Mouse (Mus musculus): ENCODE measurements around the gene Tpra1. TPM values are rescaled to one million over a fixed set of nuclear protein-coding genes. Genes with fewer than 3 reads are reported as not detected.

Gene Tpra1
- total and polyA plus RNA-seq, 2 experiments from 2014 or later: 49.4 to 88.4 TPM

DNA sequence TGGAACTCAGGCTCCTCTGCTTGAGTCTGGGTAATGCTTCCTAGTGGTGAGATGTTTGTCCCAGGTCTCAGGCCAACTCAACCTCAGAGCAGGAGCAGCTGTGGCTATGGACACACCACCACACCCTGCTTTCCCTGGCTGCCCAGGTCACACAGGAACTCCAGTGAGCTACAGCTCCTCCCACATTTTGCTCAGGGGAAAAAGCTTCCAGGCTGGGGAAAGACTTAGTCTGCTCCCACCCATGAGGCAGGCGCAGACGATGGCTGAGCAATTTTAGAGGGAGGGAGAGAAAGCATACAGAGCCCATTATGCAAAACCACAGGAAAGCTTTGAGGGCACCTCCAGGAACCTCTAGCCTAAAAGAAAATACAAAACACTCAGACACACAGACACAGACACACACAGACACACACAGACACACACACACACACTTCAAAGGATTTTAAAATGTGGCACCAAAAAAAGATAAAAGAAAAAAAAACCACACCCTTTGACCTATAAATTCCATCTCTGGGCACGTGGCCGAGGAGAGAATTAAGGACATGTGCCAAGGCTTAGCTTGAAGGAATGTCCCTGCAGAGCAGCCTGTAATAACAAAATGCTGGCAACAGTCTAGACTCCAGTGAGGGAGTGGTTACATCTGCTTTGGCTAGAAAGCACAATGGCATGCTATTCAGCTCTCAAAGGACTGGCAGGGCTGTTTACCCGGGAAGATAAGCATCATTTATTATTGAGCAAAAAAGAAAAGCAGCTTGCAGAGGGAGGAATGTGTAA lies 22.6 kb downstream of the Tpra1 start:
- no peaks in the 10 kb centered on the region for H3K27me3 ChIP-seq (ENCODE audit: insufficient read depth, low read length)
- no peak overlapping the region for H3K9ac ChIP-seq (replicated peaks; ENCODE audit: low read length)
- H3K4me3 ChIP-seq (ENCODE audit: low read length): no peak overlapping the region
- no peaks in the 10 kb centered on the region for H3K9me3 ChIP-seq (ENCODE audit: low read length)
- H3K36me3 ChIP-seq (ENCODE audit: insufficient read depth, low read length): no peaks in the 10 kb centered on the region
- no peak overlapping the region for H3K4me2 ChIP-seq (ENCODE audit: low read depth, low read length)
- DNase-seq (ENCODE audit: low spot score): peak; percentile 71
- peak overlapping the region; percentile 60 for H3K27ac ChIP-seq
- peak; percentile 25; the same call in 1 of the 2 replicates for ATAC-seq
- WGBS: 11% methylated on average over 5 of the region's 5 CpGs
- no peak for TF ChIP-seq CTCF (IDR thresholded peaks at IDR 0.05; ENCODE audit: low read depth)
- peaks cover 26% of the 10 kb centered on the region for H3K4me1 ChIP-seq (ENCODE audit: insufficient read depth, low read length)

DNA sequence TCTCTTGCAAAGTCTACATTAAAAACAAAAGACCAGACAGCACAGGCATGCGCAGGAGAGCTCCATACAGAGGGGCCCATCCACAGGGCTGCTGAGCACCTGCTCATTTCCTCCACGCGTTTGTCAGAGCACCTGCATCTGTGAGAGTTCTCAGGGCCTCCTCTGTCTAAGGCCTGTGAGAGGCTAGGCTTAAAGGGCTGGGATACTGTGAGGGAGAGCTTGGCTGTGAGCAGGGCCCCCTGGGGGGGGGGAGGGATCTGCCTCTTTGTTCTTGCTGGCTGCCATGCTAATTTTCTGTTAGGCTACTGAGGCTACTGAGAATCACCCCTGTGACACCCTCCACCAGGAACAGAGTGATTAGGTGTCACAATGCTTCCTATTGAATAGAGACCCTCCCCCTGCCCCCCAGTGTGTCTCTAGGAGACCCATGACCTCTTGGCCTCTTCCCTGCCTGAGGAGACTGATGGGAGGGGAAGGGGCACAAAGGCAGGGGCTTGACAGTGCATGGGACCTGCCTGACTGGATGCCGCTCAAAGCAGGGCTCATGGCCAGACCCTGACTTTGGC lies 23.7 kb downstream of the Tpra1 start:
- no peak overlapping the region for H3K4me3 ChIP-seq (ENCODE audit: low read length)
- H3K27me3 ChIP-seq (ENCODE audit: insufficient read depth, low read length): no peaks in the 10 kb centered on the region
- no peak for TF ChIP-seq CTCF (IDR thresholded peaks at IDR 0.05; ENCODE audit: low read depth)
- WGBS: 15% methylated on average over 4 of the region's 4 CpGs
- H3K4me1 ChIP-seq (ENCODE audit: insufficient read depth, low read length): peaks cover 28% of the 10 kb centered on the region
- DNase-seq (ENCODE audit: low spot score) (peak; percentile 43), ATAC-seq (peak; percentile 33; the same call in 1 of the 2 replicates)
- H3K27ac ChIP-seq: peak overlapping the region; percentile 60
- H3K36me3 ChIP-seq (ENCODE audit: insufficient read depth, low read length): no peaks in the 10 kb centered on the region
- H3K9ac ChIP-seq (replicated peaks; ENCODE audit: low read length): 0 out of 2 replicates have a peak overlapping the region, but pooled peaks have one; percentile 13
- no peaks in the 10 kb centered on the region for H3K9me3 ChIP-seq (ENCODE audit: low read length)
- H3K4me2 ChIP-seq (ENCODE audit: low read depth, low read length): no peak overlapping the region

- Histone ChIP-seq H3K36me3 (ENCODE audit: insufficient read depth, low read length) (no peaks in the 10 kb centered on the region), H3K4me1 (ENCODE audit: insufficient read depth, low read length) (peaks cover 28% of the 10 kb centered on the region), H3K4me2 (ENCODE audit: low read depth, low read length) (no peak overlapping the region), H3K9ac (replicated peaks; ENCODE audit: low read length) (no peak overlapping the region), H3K27me3 (ENCODE audit: insufficient read depth, low read length) (no peaks in the 10 kb centered on the region), H3K27ac (no peak overlapping the region), H3K9me3 (ENCODE audit: low read length) (no peaks in the 10 kb centered on the region), H3K4me3 (ENCODE audit: low read length) (no peak overlapping the region)
- ATAC-seq (no peak), DNase-seq (ENCODE audit: low spot score) (no peak)
- WGBS: 33% methylated on average over 3 of the region's 3 CpGs
- TF ChIP-seq CTCF (IDR thresholded peaks at IDR 0.05; ENCODE audit: low read depth): no peak
These were observed 24.8 kb downstream of the Tpra1 start for GRCm38 (mm10) chr6:88926870-88927269.

GRCm38 (mm10) chr6:88927595-88927994 lies 25.5 kb downstream of the Tpra1 start:
- Histone ChIP-seq H3K9ac (replicated peaks; ENCODE audit: low read length) (no peak overlapping the region), H3K36me3 (ENCODE audit: insufficient read depth, low read length) (no peaks in the 10 kb centered on the region), H3K27ac (no peak overlapping the region), H3K4me3 (ENCODE audit: low read length) (no peak overlapping the region), H3K9me3 (ENCODE audit: low read length) (no peaks in the 10 kb centered on the region), H3K27me3 (ENCODE audit: insufficient read depth, low read length) (no peaks in the 10 kb centered on the region), H3K4me2 (ENCODE audit: low read depth, low read length) (no peak overlapping the region), H3K4me1 (ENCODE audit: insufficient read depth, low read length) (peaks cover 28% of the 10 kb centered on the region)
- peak; percentile 99 for TF ChIP-seq CTCF (IDR thresholded peaks at IDR 0.05; ENCODE audit: low read depth)
- WGBS: 0% methylated on average over 2 of the region's 2 CpGs
- ATAC-seq: peak; percentile 58
- DNase-seq (ENCODE audit: low spot score): peak; percentile 86

- H3K27me3 ChIP-seq (ENCODE audit: insufficient read depth, low read length): no peaks in the 10 kb centered on the region
- DNase-seq (ENCODE audit: low spot score) (no peak), ATAC-seq (no peak)
- H3K9me3 ChIP-seq (ENCODE audit: low read length): no peaks in the 10 kb centered on the region
- no peak for TF ChIP-seq CTCF (IDR thresholded peaks at IDR 0.05; ENCODE audit: low read depth)
- peaks cover 28% of the 10 kb centered on the region for H3K4me1 ChIP-seq (ENCODE audit: insufficient read depth, low read length)
- no peak overlapping the region for H3K4me2 ChIP-seq (ENCODE audit: low read depth, low read length)
- no peak overlapping the region for H3K4me3 ChIP-seq (ENCODE audit: low read length)
- no peak overlapping the region for H3K9ac ChIP-seq (replicated peaks; ENCODE audit: low read length)
- H3K27ac ChIP-seq: no peak overlapping the region
- 52% methylated on average over 1 of the region's 1 CpGs for WGBS
- H3K36me3 ChIP-seq (ENCODE audit: insufficient read depth, low read length): no peaks in the 10 kb centered on the region
These were observed 26.0 kb downstream of the Tpra1 start for GRCm38 (mm10) chr6:88928026-88928425.

- H3K9me3 ChIP-seq (ENCODE audit: low read length): no peaks in the 10 kb centered on the region
- no peak overlapping the region for H3K27ac ChIP-seq
- ATAC-seq: no peak
- H3K9ac ChIP-seq (replicated peaks; ENCODE audit: low read length): no peak overlapping the region
- no peak for DNase-seq (ENCODE audit: low spot score)
- H3K4me3 ChIP-seq (ENCODE audit: low read length): no peak overlapping the region
- no peaks in the 10 kb centered on the region for H3K27me3 ChIP-seq (ENCODE audit: insufficient read depth, low read length)
- no peaks in the 10 kb centered on the region for H3K36me3 ChIP-seq (ENCODE audit: insufficient read depth, low read length)
- H3K4me2 ChIP-seq (ENCODE audit: low read depth, low read length): no peak overlapping the region
- no peak for TF ChIP-seq CTCF (IDR thresholded peaks at IDR 0.05; ENCODE audit: low read depth)
- H3K4me1 ChIP-seq (ENCODE audit: insufficient read depth, low read length): peaks cover 28% of the 10 kb centered on the region
- WGBS: 48% methylated on average over 5 of the region's 5 CpGs
These were observed 26.5 kb downstream of the Tpra1 start for GRCm38 (mm10) chr6:88928576-88928975.

DNA sequence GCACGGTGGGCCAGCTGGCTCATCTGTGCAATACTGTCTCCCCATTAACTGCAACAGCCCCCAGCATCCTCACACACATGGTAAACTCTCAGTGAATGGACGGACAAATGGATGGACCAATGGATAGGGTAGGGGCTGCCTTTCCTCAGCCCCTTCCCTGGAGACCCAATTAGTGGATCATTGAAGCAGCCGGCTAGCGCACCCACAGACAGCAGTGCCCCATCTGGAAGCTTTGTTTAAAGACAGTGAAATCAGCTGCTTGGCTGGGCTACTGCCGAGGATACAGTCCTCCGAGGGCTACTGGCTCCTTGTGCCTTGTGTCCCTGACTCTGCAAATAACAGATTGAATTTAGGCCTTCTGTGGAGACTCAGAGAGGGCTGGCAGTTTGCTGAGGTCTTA lies 27.4 kb downstream of the Tpra1 start:
- Histone ChIP-seq H3K36me3 (ENCODE audit: insufficient read depth, low read length) (no peaks in the 10 kb centered on the region), H3K27ac (no peak overlapping the region), H3K4me2 (ENCODE audit: low read depth, low read length) (no peak overlapping the region), H3K9ac (replicated peaks; ENCODE audit: low read length) (no peak overlapping the region), H3K4me1 (ENCODE audit: insufficient read depth, low read length) (peaks cover 28% of the 10 kb centered on the region), H3K4me3 (ENCODE audit: low read length) (no peak overlapping the region), H3K27me3 (ENCODE audit: insufficient read depth, low read length) (no peaks in the 10 kb centered on the region), H3K9me3 (ENCODE audit: low read length) (no peaks in the 10 kb centered on the region)
- WGBS: 36% methylated on average over 6 of the region's 6 CpGs
- no peak for ATAC-seq
- DNase-seq (ENCODE audit: low spot score): peak; percentile 48
- 0 out of 2 replicates have a peak, but pooled peaks have one; percentile 4 for TF ChIP-seq CTCF (IDR thresholded peaks at IDR 0.05; ENCODE audit: low read depth)
